ENCODE assay signal across 24 mouse cellular contexts in the genomic region with DNA sequence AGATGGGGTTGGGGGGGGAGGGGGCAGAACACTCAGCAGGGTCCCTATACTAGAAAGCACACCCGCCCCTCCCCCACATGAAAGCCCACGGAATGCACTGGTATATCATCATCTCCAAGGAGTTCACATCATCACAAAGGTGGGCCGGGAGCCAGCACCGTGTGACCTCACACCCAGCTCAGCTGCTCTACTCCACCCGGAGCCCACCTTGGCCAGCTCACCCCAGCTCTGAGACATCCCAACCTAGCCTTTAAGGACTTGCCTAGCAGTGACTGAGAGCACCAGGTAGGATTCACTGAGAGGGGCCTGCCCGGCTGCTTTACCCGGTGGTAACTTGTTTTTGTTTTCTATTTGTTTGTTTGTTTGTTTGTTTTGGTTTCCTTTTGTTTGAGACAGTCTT. TPM values are rescaled to one million over a fixed set of nuclear protein-coding genes. Genes with fewer than 3 reads are reported as not detected.
A peak's percentile ranks its signal among the peaks of the same experiment; 100 is the strongest.
DNase-seq lines count a peak whose midpoint lies in the region; ATAC-seq and TF ChIP-seq lines count a peak whose summit lies in the region.
"Had no signal": no experiment of that assay in that cellular context is flagged by ENCODE, and none has a peak within 500 bp of the region (broad histone marks: within the 10 kb centered on the region; RNA-seq: fewer than 3 reads in every experiment).

A gene (plus strand): TSS at position 146 of the 400 bp plus-strand sequence.

- no peak for TF ChIP-seq CTCF in cerebellum, adult 2 months (IDR thresholded peaks at IDR 0.05; ENCODE audit: borderline replicate concordance, insufficient read depth, low read depth, low read length)
- no peak for TF ChIP-seq CTCF in forebrain, postnatal 0 days (IDR thresholded peaks at IDR 0.05; ENCODE audit: low read depth)

- ATAC-seq in forebrain, embryonic 11.5 days (replicated peaks; ENCODE audit: low FRiP score) = no peak
- ATAC-seq in forebrain, postnatal 0 days = no peak
- no peak for ATAC-seq in heart, embryonic 14.5 days (ENCODE audit: insufficient number of reproducible peaks, insufficient read depth, low FRiP score, low read depth)
- no peak for ATAC-seq in neural tube, embryonic 13.5 days (ENCODE audit: low read depth)
- ATAC-seq: activated CD4-positive, CD25-positive, alpha-beta regulatory T cell, adult 4 months; CD4-positive, CD25-positive, alpha-beta regulatory T cell, adult 4 months; forebrain, embryonic 14.5 days; forebrain, embryonic 16.5 days; Patski had no signal

- no peak within 1 kb of the TSS for H3K9ac ChIP-seq in forebrain, embryonic 11.5 days (ENCODE audit: low read length)
- H3K9ac ChIP-seq in forebrain, postnatal 0 days = no peak within 1 kb of the TSS
- H3K9ac ChIP-seq in heart, embryonic 14.5 days (ENCODE audit: low read length) = peak within 1 kb of the TSS; percentile 34; the same call in 1 of the 2 replicates
- H3K9ac ChIP-seq in neural tube, embryonic 13.5 days = 0 out of 2 replicates have a peak within 1 kb of the TSS, but pooled peaks have one; percentile 3
- H3K9ac ChIP-seq: embryonic facial prominence, embryonic 12.5 days; forebrain, embryonic 12.5 days had no signal

- no peak for TF ChIP-seq POLR2A in cerebellum, adult 2 months (IDR thresholded peaks at IDR 0.05; ENCODE audit: borderline replicate concordance, insufficient read depth, low read length)

- H3K4me1 ChIP-seq in cerebellum, adult 2 months (ENCODE audit: control insufficient read depth, insufficient read depth, low read length) = peaks cover 7% of the 10 kb centered on the region
- peaks cover 7% of the 10 kb centered on the region for H3K4me1 ChIP-seq in forebrain, embryonic 11.5 days (replicated peaks; ENCODE audit: control insufficient read depth, insufficient read depth, low read length)
- H3K4me1 ChIP-seq in forebrain, postnatal 0 days (ENCODE audit: insufficient read depth) = peaks cover 3% of the 10 kb centered on the region; the same call in 1 of the 2 replicates
- H3K4me1 ChIP-seq in heart, embryonic 14.5 days (ENCODE audit: control insufficient read depth in 2 of 2, insufficient read depth in 2 of 2, low read length in 2 of 2) = peaks cover 5% of the 10 kb centered on the region in 2 experiments
- H3K4me1 ChIP-seq in neural tube, embryonic 13.5 days (replicated peaks) = peaks cover 14% of the 10 kb centered on the region

- peak; percentile 22 for DNase-seq in cerebellum, adult 11-12 months
- no peak for DNase-seq in cerebellum, adult 2 months
- DNase-seq in forebrain, embryonic 11.5 days (ENCODE audit: low spot score) = no peak
- no peak for DNase-seq in forebrain, postnatal 0 days
- DNase-seq in heart, postnatal 4 days = no peak
- no peak for DNase-seq in neural tube, embryonic 10.5 days (ENCODE audit: extremely low spot score, low spot score)
- DNase-seq: adrenal gland, adult 8-10 months; adrenal gland, postnatal 14 days; adrenal gland, postnatal 36 days; B cell, adult 2 months; cerebellum, adult 18-20 months; cerebellum, adult 9-10 months; cerebellum, postnatal 25 days had no signal

- WGBS in cerebellum, adult 2 months = 87% methylated on average over 7 of the region's 7 CpGs
- WGBS in forebrain, embryonic 11.5 days = 79% methylated on average over 7 of the region's 7 CpGs
- WGBS in forebrain, postnatal 0 days = 91% methylated on average over 7 of the region's 7 CpGs
- 73% methylated on average over 7 of the region's 7 CpGs for WGBS in heart, embryonic 14.5 days
- 90% methylated on average over 7 of the region's 7 CpGs for WGBS in neural tube, embryonic 13.5 days

- H3K4me2 ChIP-seq in forebrain, embryonic 11.5 days (ENCODE audit: low read depth, low read length, severe bottlenecking) = 0 out of 2 replicates have a peak within 1 kb of the TSS, but pooled peaks have one; percentile 5
- H3K4me2 ChIP-seq in forebrain, postnatal 0 days (ENCODE audit: low read depth) = no peak within 1 kb of the TSS
- no peak within 1 kb of the TSS for H3K4me2 ChIP-seq in heart, embryonic 14.5 days (ENCODE audit: low read length)
- no peak within 1 kb of the TSS for H3K4me2 ChIP-seq in neural tube, embryonic 13.5 days
- H3K4me2 ChIP-seq: embryonic facial prominence, embryonic 12.5 days; forebrain, embryonic 12.5 days had no signal

- H3K4me3 ChIP-seq in cerebellum, adult 2 months (replicated peaks; ENCODE audit: insufficient read depth, low read depth, low read length) = no peak within 1 kb of the TSS
- H3K4me3 ChIP-seq in forebrain, embryonic 11.5 days (ENCODE audit: low read depth, low read length) = no peak within 1 kb of the TSS
- H3K4me3 ChIP-seq in forebrain, postnatal 0 days (ENCODE audit: low read depth, low read length) = no peak within 1 kb of the TSS
- no peak within 1 kb of the TSS for H3K4me3 ChIP-seq in heart, embryonic 14.5 days (ENCODE audit: control insufficient read depth in 1 of 2, insufficient read depth in 1 of 2, low read depth in 1 of 2, low read length in 2 of 2)
- H3K4me3 ChIP-seq in neural tube, embryonic 13.5 days = no peak within 1 kb of the TSS
- H3K4me3 ChIP-seq: embryonic facial prominence, embryonic 10.5 days; embryonic facial prominence, embryonic 12.5 days; forebrain, embryonic 12.5 days had no signal

- no peaks in the 10 kb centered on the region for H3K36me3 ChIP-seq in forebrain, embryonic 11.5 days (ENCODE audit: control insufficient read depth, insufficient read depth, low read length)
- no peaks in the 10 kb centered on the region for H3K36me3 ChIP-seq in forebrain, postnatal 0 days (ENCODE audit: insufficient read depth)
- no peaks in the 10 kb centered on the region for H3K36me3 ChIP-seq in heart, embryonic 14.5 days (ENCODE audit: control insufficient read depth, insufficient read depth, low read length)
- H3K36me3 ChIP-seq in neural tube, embryonic 13.5 days = no peaks in the 10 kb centered on the region
- H3K36me3 ChIP-seq: embryonic facial prominence, embryonic 10.5 days; embryonic facial prominence, embryonic 12.5 days; forebrain, embryonic 12.5 days; G1E had no signal

- H3K27me3 ChIP-seq in cerebellum, adult 2 months (ENCODE audit: control insufficient read depth, insufficient read depth, low read length) = 0 out of 2 replicates have a peak, but pooled peaks cover 1% of the 10 kb centered on the region
- H3K27me3 ChIP-seq in forebrain, embryonic 11.5 days (ENCODE audit: control insufficient read depth, insufficient read depth, low read length) = peaks cover 2% of the 10 kb centered on the region; the same call in 1 of the 2 replicates
- 0 out of 2 replicates have a peak, but pooled peaks cover 4% of the 10 kb centered on the region for H3K27me3 ChIP-seq in forebrain, postnatal 0 days (ENCODE audit: insufficient read depth, low read length)
- peaks cover 10% of the 10 kb centered on the region; the same call in 1 of the 2 replicates for H3K27me3 ChIP-seq in heart, embryonic 14.5 days (ENCODE audit: control insufficient read depth, insufficient read depth, low read length)
- peaks cover 30% of the 10 kb centered on the region for H3K27me3 ChIP-seq in neural tube, embryonic 13.5 days

- no peak within 1 kb of the TSS for H3K27ac ChIP-seq in cerebellum, adult 2 months (ENCODE audit: insufficient read depth, low read length)
- H3K27ac ChIP-seq in forebrain, embryonic 11.5 days (ENCODE audit: low read depth, low read length) = no peak within 1 kb of the TSS
- H3K27ac ChIP-seq in forebrain, postnatal 0 days (ENCODE audit: low read depth, low read length) = no peak within 1 kb of the TSS
- no peak within 1 kb of the TSS for H3K27ac ChIP-seq in heart, embryonic 14.5 days (replicated peaks in 1 of 2; ENCODE audit: control insufficient read depth in 1 of 2, insufficient read depth in 1 of 2, low read depth in 2 of 2, low read length in 2 of 2)
- H3K27ac ChIP-seq in neural tube, embryonic 13.5 days (replicated peaks) = no peak within 1 kb of the TSS
- H3K27ac ChIP-seq: embryonic facial prominence, embryonic 10.5 days; embryonic facial prominence, embryonic 12.5 days; forebrain, embryonic 12.5 days had no signal

- H3K9me3 ChIP-seq in forebrain, embryonic 11.5 days (ENCODE audit: control insufficient read depth, low read length) = no peaks in the 10 kb centered on the region
- no peaks in the 10 kb centered on the region for H3K9me3 ChIP-seq in forebrain, postnatal 0 days (ENCODE audit: low read length)
- no peaks in the 10 kb centered on the region for H3K9me3 ChIP-seq in heart, embryonic 14.5 days (ENCODE audit: control insufficient read depth, low read length)
- no peaks in the 10 kb centered on the region for H3K9me3 ChIP-seq in neural tube, embryonic 13.5 days
- H3K9me3 ChIP-seq: embryonic facial prominence, embryonic 10.5 days; embryonic facial prominence, embryonic 12.5 days; forebrain, embryonic 12.5 days; G1E had no signal

RNA-seq across cellular contexts. Expression of the gene that starts here (rescaled TPM):
- 2.7 and 3.3 TPM in 2 replicates for polyA plus RNA-seq in cerebellum, adult 2 months (2012; rRNA removed)
- polyA plus RNA-seq in forebrain, embryonic 11.5 days (2014; fragmentation: Nextera tagmentation; extraction: Ambion mirVana) = 0.21 TPM in 1 of 2 replicates, not detected in the other
- total RNA-seq in forebrain, postnatal 0 days (2014; rRNA removed) = 0.43 and 1.5 TPM in 2 replicates
- polyA plus RNA-seq in forebrain, postnatal 0 days (2015; fragmentation: Nextera tagmentation; extraction: Ambion mirVana) = 0.39 and 0.74 TPM in 2 replicates
- 0.22 and 0.71 TPM in 2 replicates for polyA plus RNA-seq in heart, embryonic 14.5 days (2014; fragmentation: Nextera tagmentation; extraction: Ambion mirVana)
- total RNA-seq in heart, postnatal 4 days (2021) = under 1 TPM; 0.21 to 0.72 TPM
- 0.17 and 0.22 TPM in 2 replicates for polyA plus RNA-seq in neural tube, embryonic 13.5 days (2015; fragmentation: Nextera tagmentation; extraction: Ambion mirVana)
- polyA plus RNA-seq: activated CD4-positive, CD25-positive, alpha-beta regulatory T cell, adult 4 months; CD4-positive, CD25-positive, alpha-beta regulatory T cell, adult 4 months; Patski had no signal

Comparison
In these comparisons a context has a peak if more than half of its experiments do, and no peak if none do; other contexts are left out.
1. H3K9ac ChIP-seq: peak in heart, embryonic 14.5 days (single experiment) and neural tube, embryonic 13.5 days (single experiment); none in forebrain, embryonic 11.5 days (single experiment) and forebrain, postnatal 0 days (single experiment).